Mouse (Mus musculus) c-Kit-positive CD71-negative TER-119-negative erythroid progenitor cells, embryonic 14.5 days (primary cell): ENCODE results near the gene Rtl10.

Source experiments
- DNase-seq: peaks from one replicate; pipeline ENCODE4 v3.0.0-alpha.2; 2013; ENCODE audit warnings: low read depth

Gene Rtl10

DNA sequence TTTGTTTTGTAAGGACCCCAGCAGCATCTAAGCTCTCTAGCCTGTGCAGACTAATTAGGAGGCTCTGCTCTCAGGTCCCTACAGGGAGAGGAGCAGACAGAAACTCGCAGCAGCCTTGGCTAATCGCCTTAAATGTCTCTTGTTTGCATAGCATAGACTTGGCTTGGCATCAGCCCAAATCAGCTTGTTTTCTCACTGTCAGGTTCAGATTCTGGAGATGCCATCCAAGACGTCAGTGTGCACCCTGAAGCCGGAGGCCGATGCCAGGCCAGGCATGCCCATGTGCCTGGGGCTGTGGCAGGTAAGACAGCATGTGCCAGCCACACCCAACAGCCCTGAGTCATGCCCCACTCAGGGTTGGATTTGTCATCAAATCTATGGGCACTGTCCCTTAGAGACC, 49.2 kb downstream of the Rtl10 start:
- no peak for DNase-seq
